Mouse (Mus musculus) left cerebral cortex, adult 2 months (tissue): ENCODE results near the gene Mark4. TPM values are rescaled to one million over a fixed set of nuclear protein-coding genes. Genes with fewer than 3 reads are reported as not detected.

Experiments
- DNase-seq, 2 experiments: peaks; one replicate each; pipeline ENCODE4 v3.0.0; 2021 to 2022; ENCODE audit warnings: low spot score in 2 of 2, mixed read lengths in 1 of 2; ENCODE audit errors: extremely low spot score in 1 of 2
- H3K27ac ChIP-seq: fragments of 200-600 bp; 2 replicates; pipeline ENCODE4 v1.8.1; 2022
- H3K4me3 ChIP-seq: fragments of 200-600 bp; 2 replicates; pipeline ENCODE4 v1.8.1; 2022
- CTCF ChIP-seq: fragments of 200-600 bp; IDR thresholded peaks from 2 replicates; pipeline ENCODE4 v1.8.1; 2022; ENCODE audit warnings: antibody characterized with exemption, mild to moderate bottlenecking, moderate library complexity
- intact Hi-C: fragments of 180-260 bp; cut with DNase I; formaldehyde crosslinking; loops from one replicate; pipeline ENCODE4 v1.15.1; 2025
- total RNA-seq, 2 experiments: library from RNA; stranded (reverse); gene quantifications; 2 replicates each; pipeline ENCODE4 v1.2.3; 2021

Gene Mark4
- total RNA-seq, 2 experiments from 2014 or later, result 79.1 to 79.5 TPM

- intact Hi-C loops, result loop anchor here (1.0 to 5.0 kb wide), 4 partner anchors 97 to 297 kb away; no protein-coding TSS in a partner anchor
- H3K27ac ChIP-seq, result no peak overlapping the region
- no peak overlapping the region for H3K4me3 ChIP-seq
- peak; percentile 99 for TF ChIP-seq CTCF
- DNase-seq, result peak; percentile 72 to 85
Measured at GRCm38 (mm10) chr7:19405417-19405816, 53.2 kb downstream of the Mark4 start.

GRCm38 (mm10) chr7:19404476-19404875, 54.1 kb downstream of the Mark4 start, which contains the start of gene Ckm:
Gene Ckm (plus strand): TSS chr7:19404776.
- H3K4me3 ChIP-seq, result peak within 1 kb of the TSS; percentile 50
- DNase-seq, result no peak
- TF ChIP-seq CTCF, result no peak
- intact Hi-C loops, result no loop called here
- no peak within 1 kb of the TSS for H3K27ac ChIP-seq

- Histone ChIP-seq H3K27ac (no peak within 1 kb of the TSS), H3K4me3 (peak within 1 kb of the TSS; percentile 50)
- intact Hi-C loops, result no loop called here
- TF ChIP-seq CTCF, result no peak
- DNase-seq, result no peak
Measured at GRCm38 (mm10) chr7:19403731-19404296, 54.8 kb downstream of the Mark4 start, which contains the start of gene Klc3. Gene Klc3 (minus strand): TSS chr7:19404104.

GRCm38 (mm10) chr7:19402535-19403112, 56.0 kb downstream of the Mark4 start:
- Histone ChIP-seq H3K4me3 (no peak overlapping the region), H3K27ac (no peak overlapping the region)
- DNase-seq, result no peak
- intact Hi-C loops, result no loop called here
- no peak for TF ChIP-seq CTCF

GRCm38 (mm10) chr7:19400946-19401345, 57.7 kb downstream of the Mark4 start:
- TF ChIP-seq CTCF, result peak; percentile 27; the same call in 1 of the 2 replicates
- no peak for DNase-seq
- intact Hi-C loops, result no loop called here
- Histone ChIP-seq H3K27ac (no peak overlapping the region), H3K4me3 (no peak overlapping the region)

- no peak for TF ChIP-seq CTCF
- Histone ChIP-seq H3K4me3 (no peak overlapping the region), H3K27ac (no peak overlapping the region)
- DNase-seq, result no peak
- intact Hi-C loops, result no loop called here
Measured at GRCm38 (mm10) chr7:19399496-19400280, 58.9 kb downstream of the Mark4 start.

GRCm38 (mm10) chr7:19394484-19394883, 64.1 kb downstream of the Mark4 start:
- H3K27ac ChIP-seq, result no peak overlapping the region
- no peak for TF ChIP-seq CTCF
- intact Hi-C loops, result no loop called here
- no peak for DNase-seq
- H3K4me3 ChIP-seq, result no peak overlapping the region

GRCm38 (mm10) chr7:19388699-19389413, 69.8 kb downstream of the Mark4 start:
- no peak overlapping the region for H3K4me3 ChIP-seq
- intact Hi-C loops, result no loop called here
- H3K27ac ChIP-seq, result peak overlapping the region; percentile 53
- no peak for DNase-seq
- TF ChIP-seq CTCF, result no peak

- H3K4me3 ChIP-seq, result no peak overlapping the region
- DNase-seq, result no peak
- no peak for TF ChIP-seq CTCF
- H3K27ac ChIP-seq, result no peak overlapping the region
- intact Hi-C loops, result no loop called here
Measured at GRCm38 (mm10) chr7:19383708-19384107, 74.9 kb downstream of the Mark4 start.

- no peak for DNase-seq
- H3K27ac ChIP-seq, result no peak overlapping the region; the same call in 1 of the 2 replicates
- H3K4me3 ChIP-seq, result peak overlapping the region; percentile 85
- intact Hi-C loops, result no loop called here
- TF ChIP-seq CTCF, result peak; percentile 16
Measured at GRCm38 (mm10) chr7:19382166-19382541, 76.5 kb downstream of the Mark4 start.

GRCm38 (mm10) chr7:19381377-19382165, 77.0 kb downstream of the Mark4 start, which contains the start of gene Ercc2:
Gene Ercc2 (plus strand): TSS chr7:19382010.
- no peak for TF ChIP-seq CTCF
- H3K27ac ChIP-seq, result no peak within 1 kb of the TSS; the same call in 1 of the 2 replicates
- H3K4me3 ChIP-seq, result peak within 1 kb of the TSS; percentile 85
- intact Hi-C loops, result no loop called here
- peak; percentile 98 to 99 for DNase-seq
